Mouse (Mus musculus) C2C12 (cell line): ENCODE measurements around the gene Psmd12. TPM values are rescaled to one million over a fixed set of nuclear protein-coding genes. Genes with fewer than 3 reads are reported as not detected.

Experiments used
- H3K27me3 ChIP-seq: one replicate; pipeline ENCODE4 v1.6.1; 2011; ENCODE audit not compliant: control insufficient read depth, insufficient read depth, insufficient read length
- H3K36me3 ChIP-seq: one replicate; pipeline ENCODE4 v1.6.1; 2011; ENCODE audit not compliant: control insufficient read depth, insufficient read depth
- H3K4me3 ChIP-seq: one replicate; pipeline ENCODE4 v1.5.1; 2011; ENCODE audit warnings: mild to moderate bottlenecking, control low read depth; ENCODE audit not compliant: poor library complexity, insufficient read depth, severe bottlenecking
- H3K79me2 ChIP-seq: one replicate; pipeline ENCODE4 v1.6.1; 2011; ENCODE audit not compliant: control insufficient read depth, insufficient read depth
- H3K79me3 ChIP-seq: one replicate; pipeline ENCODE4 v1.6.1; 2011; ENCODE audit warnings: low read depth, control low read depth
- H3ac ChIP-seq: one replicate; pipeline ENCODE3; 2011; ENCODE audit warnings: low read depth; ENCODE audit not compliant: control insufficient read depth, insufficient read length
- CEBPB ChIP-seq: IDR thresholded peaks from one replicate; pipeline ENCODE4 v1.6.1; 2011; ENCODE audit warnings: low read depth, mild to moderate bottlenecking, control low read depth, moderate library complexity
- CTCF ChIP-seq: IDR thresholded peaks from one replicate; pipeline ENCODE4 v1.5.1; 2011; ENCODE audit not compliant: control insufficient read depth, insufficient read depth, insufficient read length
- FOSL1 ChIP-seq: IDR thresholded peaks from one replicate; pipeline ENCODE4 v1.8.0; 2011; ENCODE audit warnings: mild to moderate bottlenecking, low read length; ENCODE audit not compliant: poor library complexity, insufficient read depth, severe bottlenecking
- MAX ChIP-seq: IDR thresholded peaks from one replicate; pipeline ENCODE4 v1.6.1; 2011; ENCODE audit warnings: mild to moderate bottlenecking, control low read depth
- MYOD1 ChIP-seq: IDR thresholded peaks from one replicate; pipeline ENCODE4 v1.6.1; 2011; ENCODE audit warnings: low read depth; ENCODE audit not compliant: control insufficient read depth, insufficient read length
- MYOG ChIP-seq: IDR thresholded peaks from one replicate; pipeline ENCODE4 v1.6.1; 2011; ENCODE audit not compliant: control insufficient read depth, insufficient read length; ENCODE audit errors: extremely low read depth
- USF1 ChIP-seq: IDR thresholded peaks from one replicate; pipeline ENCODE4 v1.6.1; 2011; ENCODE audit warnings: low read depth, mild to moderate bottlenecking, control low read depth, moderate library complexity
- long read RNA-seq, 2 experiments: library from polyadenylated mRNA; unstranded; transcript quantifications; one replicate each; pipeline ENCODE4 v2.0.0; 2019 to 2020
- polyA plus RNA-seq: library from polyadenylated mRNA; unstranded; fragments of >200 nt; fragmentation: generic; extraction: Trizol; gene quantifications from one replicate; pipeline ENCODE4 v1.2.1, GENCODE M21; 2012; ENCODE audit warnings: missing spikeins

Psmd12 gene
- 77.0 TPM for polyA plus RNA-seq
- long read RNA-seq, experiment 1, transcript Psmd12-201 (11 exons, 1,904 nt): major isoform, 256 of 275 reads
- long read RNA-seq, experiment 1, partial matches to known transcripts: 17 of 275 reads
- long read RNA-seq, experiment 1, other reads (novel, unspliced or antisense): 2 of 275 reads
- long read RNA-seq, experiment 2, transcript Psmd12-201 (11 exons, 1,904 nt): major isoform, 899 of 923 reads
- long read RNA-seq, experiment 2, partial matches to known transcripts: 4 of 923 reads
- long read RNA-seq, experiment 2, other reads (novel, unspliced or antisense): 19 of 923 reads

DNA sequence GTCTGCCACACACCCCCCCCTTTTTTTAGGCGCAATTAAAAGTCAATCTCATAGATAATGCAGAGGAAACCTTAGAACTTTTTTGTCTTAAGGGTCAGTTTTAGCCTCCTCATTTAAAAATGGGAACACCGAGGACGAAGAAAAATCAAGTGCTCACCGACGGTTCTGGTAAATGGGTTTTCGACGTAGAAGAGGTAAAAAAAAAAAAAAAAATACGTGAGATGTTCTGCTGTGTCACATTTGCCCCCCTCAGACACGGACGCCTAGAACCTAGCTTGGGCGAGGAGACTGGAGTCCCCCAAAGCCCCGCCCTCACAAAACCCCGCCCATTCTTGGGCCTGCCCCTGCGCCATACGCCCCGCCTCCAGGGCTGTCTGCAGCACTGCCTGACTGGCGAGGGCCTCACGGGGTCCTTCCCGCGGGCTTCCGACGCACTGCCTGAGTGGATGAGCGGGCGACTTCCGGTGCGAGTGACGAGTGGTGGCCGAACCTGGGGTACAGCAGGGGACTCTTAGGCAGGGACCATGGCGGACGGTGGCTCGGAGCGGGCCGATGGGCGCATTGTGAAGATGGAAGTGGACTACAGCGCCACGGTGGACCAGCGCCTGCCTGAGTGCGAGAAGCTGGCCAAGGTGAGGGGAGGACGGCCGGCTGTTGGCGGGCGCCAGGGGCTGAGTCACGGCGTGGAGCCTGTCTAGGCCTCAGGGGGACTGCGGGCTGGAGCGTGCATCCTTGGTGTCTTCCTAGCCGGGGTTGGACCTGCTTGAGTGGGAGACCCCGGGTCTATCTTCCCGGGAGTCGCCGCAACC lies at the start of gene Psmd12:
Psmd12 (plus strand) TSS at position 432 of the 809 bp plus-strand sequence.
- H3K79me2 ChIP-seq: peaks cover 51% of the 10 kb centered on the region
- peaks cover 14% of the 10 kb centered on the region for H3K36me3 ChIP-seq
- peaks cover 49% of the 10 kb centered on the region for H3K79me3 ChIP-seq
- TF ChIP-seq MAX (peak; percentile 100), MYOD1 (no peak)
- peak within 1 kb of the TSS; percentile 98 for H3ac ChIP-seq
- H3K27me3 ChIP-seq: no peaks in the 10 kb centered on the region
- peak within 1 kb of the TSS; percentile 96 for H3K4me3 ChIP-seq

DNA sequence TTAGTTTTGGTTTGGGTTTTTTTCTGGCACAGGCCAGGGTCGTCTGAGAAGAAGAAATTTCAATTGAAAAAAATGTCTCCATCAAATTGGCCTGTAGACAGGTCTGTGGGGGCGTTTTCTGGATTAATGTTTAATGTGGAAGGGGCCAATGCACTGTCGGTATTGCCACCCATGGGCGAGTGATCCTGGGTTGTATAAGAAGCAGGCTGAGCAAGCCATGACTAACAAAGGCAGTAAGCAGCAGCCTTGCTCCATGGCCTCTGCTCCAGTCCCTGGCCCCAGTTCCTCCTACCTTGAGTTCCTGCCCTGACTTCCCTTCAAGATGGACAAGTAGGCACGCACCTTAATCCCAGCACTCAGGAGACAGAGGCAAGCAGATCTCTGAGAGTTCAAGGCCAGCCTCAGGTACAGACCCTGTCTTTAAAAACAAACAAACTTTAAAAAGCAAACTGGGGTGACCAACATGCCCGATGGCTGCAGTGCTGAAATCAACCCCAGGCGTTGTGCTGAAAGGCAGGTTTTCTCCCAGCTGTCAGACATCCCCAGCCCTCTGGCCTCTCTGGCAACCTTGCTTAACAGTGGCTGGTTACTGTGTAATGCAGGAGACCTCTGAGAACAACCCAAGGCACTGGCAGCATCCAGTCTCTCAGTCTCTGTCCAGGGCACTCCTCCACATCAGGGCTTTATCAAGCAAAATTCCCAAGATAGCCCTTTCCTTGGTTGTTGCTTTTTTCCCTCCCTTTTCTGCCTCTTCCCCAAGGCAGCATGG lies 47.9 kb upstream of the Psmd12 start:
- no peaks in the 10 kb centered on the region for H3K36me3 ChIP-seq
- no peaks in the 10 kb centered on the region for H3K79me2 ChIP-seq
- peaks cover 3% of the 10 kb centered on the region for H3K27me3 ChIP-seq
- TF ChIP-seq MAX (no peak), FOSL1 (no peak), USF1 (no peak), CEBPB (no peak), CTCF (no peak), MYOG (no peak), MYOD1 (no peak)
- no peaks in the 10 kb centered on the region for H3K79me3 ChIP-seq
- H3ac ChIP-seq: no peak overlapping the region
- H3K4me3 ChIP-seq: no peak overlapping the region

GRCm38 (mm10) chr11:107435776-107436449 lies 43.4 kb upstream of the Psmd12 start:
- no peaks in the 10 kb centered on the region for H3K27me3 ChIP-seq
- no peak overlapping the region for H3ac ChIP-seq
- H3K4me3 ChIP-seq: no peak overlapping the region
- H3K36me3 ChIP-seq: no peaks in the 10 kb centered on the region
- H3K79me3 ChIP-seq: no peaks in the 10 kb centered on the region
- H3K79me2 ChIP-seq: no peaks in the 10 kb centered on the region
- TF ChIP-seq MAX (no peak), CEBPB (no peak), USF1 (no peak), FOSL1 (no peak), MYOG (no peak)

GRCm38 (mm10) chr11:107437723-107438122 lies 41.6 kb upstream of the Psmd12 start:
- H3K79me3 ChIP-seq: no peaks in the 10 kb centered on the region
- no peak overlapping the region for H3ac ChIP-seq
- H3K27me3 ChIP-seq: no peaks in the 10 kb centered on the region
- no peak for TF ChIP-seq FOSL1
- TF ChIP-seq CTCF: no peak
- no peak for TF ChIP-seq MAX
- no peak for TF ChIP-seq MYOG
- no peak for TF ChIP-seq CEBPB
- no peak for TF ChIP-seq MYOD1
- no peak for TF ChIP-seq USF1
- no peaks in the 10 kb centered on the region for H3K79me2 ChIP-seq
- no peaks in the 10 kb centered on the region for H3K36me3 ChIP-seq
- H3K4me3 ChIP-seq: no peak overlapping the region

DNA sequence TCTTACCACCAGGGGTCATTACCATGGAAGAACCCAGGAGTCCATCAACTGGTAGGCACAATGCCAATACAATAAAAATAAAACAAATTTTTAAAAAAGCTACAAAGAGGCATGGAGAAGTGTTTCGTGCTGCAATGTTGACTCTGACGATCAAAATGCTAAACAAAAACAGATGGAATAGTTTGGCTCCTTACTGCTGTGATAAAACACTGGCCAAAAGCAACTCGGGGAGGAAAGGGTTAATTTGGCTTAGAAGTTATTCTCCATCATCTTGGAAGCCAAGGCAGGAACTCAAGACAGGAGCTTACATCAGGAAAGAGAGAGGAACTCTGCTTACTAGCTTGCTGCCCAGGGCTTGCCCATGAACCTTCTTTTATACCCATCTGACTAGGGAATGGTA lies 41.1 kb upstream of the Psmd12 start:
- Histone ChIP-seq H3K27me3 (no peaks in the 10 kb centered on the region), H3K79me2 (no peaks in the 10 kb centered on the region), H3ac (no peak overlapping the region), H3K4me3 (no peak overlapping the region), H3K36me3 (no peaks in the 10 kb centered on the region), H3K79me3 (no peaks in the 10 kb centered on the region)
- TF ChIP-seq CTCF (no peak), MYOG (no peak), MYOD1 (no peak), USF1 (no peak), MAX (no peak), FOSL1 (no peak), CEBPB (no peak)
